Mouse (Mus musculus): Measurements from ENCODE around the gene Gsk3a.

DNA sequence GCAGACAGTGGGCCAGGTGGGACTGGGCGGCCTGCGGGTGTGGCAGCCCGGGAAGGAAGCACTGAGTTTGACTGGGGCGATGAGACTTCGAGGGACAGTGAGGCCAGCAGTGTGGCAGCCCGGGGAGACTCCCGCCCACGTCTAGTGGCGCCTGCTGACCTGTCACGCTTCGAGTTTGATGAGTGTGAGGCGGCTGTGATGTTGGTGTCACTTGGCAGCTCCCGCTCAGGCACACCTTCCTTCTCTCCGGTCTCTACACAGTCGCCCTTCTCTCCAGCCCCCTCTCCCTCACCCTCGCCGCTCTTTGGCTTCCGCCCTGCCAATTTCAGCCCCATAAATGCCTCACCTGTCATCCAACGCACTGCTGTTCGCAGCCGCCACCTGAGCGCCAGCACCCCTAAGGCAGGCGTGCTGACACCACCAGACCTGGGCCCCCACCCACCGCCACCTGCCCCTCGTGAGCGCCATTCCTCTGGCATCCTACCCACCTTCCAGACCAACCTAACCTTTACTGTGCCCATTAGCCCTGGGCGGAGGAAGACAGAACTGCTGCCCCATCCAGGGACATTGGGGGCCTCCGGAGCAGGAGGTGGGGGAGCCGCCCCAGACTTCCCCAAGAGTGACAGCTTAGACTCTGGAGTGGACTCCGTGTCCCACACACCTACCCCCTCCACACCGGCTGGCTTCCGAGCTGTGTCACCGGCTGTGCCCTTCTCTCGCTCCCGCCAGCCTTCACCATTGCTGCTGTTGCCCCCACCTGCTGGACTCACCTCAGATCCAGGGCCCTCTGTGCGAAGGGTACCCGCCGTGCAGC lies 35.0 kb upstream of the Gsk3a start:
- TF ChIP-seq CTCF (IDR thresholded peaks at IDR 0.05; ENCODE audit: low read depth, low read length) (no peak), EP300 (IDR thresholded peaks at IDR 0.05; ENCODE audit: insufficient read depth, low read depth, low read length) (no peak), POLR2A (IDR thresholded peaks at IDR 0.05; ENCODE audit: insufficient read depth, low read length) (no peak)
